Comparison of ENCODE assay signal across 19 mouse cellular contexts in the genomic region with DNA sequence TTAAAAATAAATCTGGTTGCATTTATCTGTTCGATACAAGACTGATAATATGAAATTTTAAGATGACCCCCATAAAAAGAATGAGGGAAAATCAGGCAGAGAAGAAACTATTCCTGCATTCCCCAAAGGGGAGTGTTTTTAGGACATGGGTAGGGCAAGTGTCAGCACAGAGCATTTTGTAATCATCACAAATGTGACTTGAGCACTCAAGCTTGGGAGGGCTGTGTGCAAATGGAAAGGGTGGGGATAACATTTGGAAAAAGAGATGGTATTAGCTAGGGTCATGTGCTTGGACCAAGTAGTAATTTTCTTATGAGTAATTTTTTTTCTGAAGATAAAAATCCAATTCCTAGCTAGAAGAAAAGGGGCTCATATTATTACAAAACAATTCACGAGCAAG.
A peak's percentile ranks its signal among the peaks of the same experiment; 100 is the strongest.
DNase-seq lines count a peak whose midpoint lies in the region; TF ChIP-seq lines count a peak whose summit lies in the region.
"Had no signal": no experiment of that assay in that cellular context is flagged by ENCODE, and none has a peak within 500 bp of the region (broad histone marks: within the 10 kb centered on the region; RNA-seq: fewer than 3 reads in every experiment).

No protein-coding gene starts in this region.

- H3K27me3 ChIP-seq in kidney, adult 2 months (replicated peaks; ENCODE audit: control insufficient read depth, insufficient read depth, low read length): no peaks in the 10 kb centered on the region; the same call in 1 of the 2 replicates
- H3K27me3 ChIP-seq: forebrain, embryonic 13.5 days; heart, embryonic 13.5 days; hindbrain, embryonic 12.5 days; hindbrain, embryonic 15.5 days had no signal

- intact Hi-C loops in gastrocnemius, postnatal 36 days (cut with DNase I): no loop called here
- intact Hi-C loops in heart, postnatal 14 days (cut with DNase I): no loop called here

- TF ChIP-seq CTCF in kidney, adult 2 months (conservative IDR thresholded peaks at IDR 0.05; ENCODE audit: insufficient read depth, insufficient read length, low read depth, low read length): no peak

- TF ChIP-seq POLR2A in kidney, adult 2 months (IDR thresholded peaks at IDR 0.05; ENCODE audit: low read depth, low read length): no peak

- 82% methylated on average over 2 of the region's 2 CpGs for WGBS in kidney, adult 2 months

- no peak overlapping the region for H3K4me3 ChIP-seq in kidney, adult 2 months (ENCODE audit: insufficient read depth, low read depth, low read length)
- H3K4me3 ChIP-seq: forebrain, embryonic 10.5 days; forebrain, embryonic 13.5 days; heart, embryonic 13.5 days; hindbrain, embryonic 12.5 days; hindbrain, embryonic 15.5 days had no signal

- H3K4me1 ChIP-seq in kidney, adult 2 months (ENCODE audit: control insufficient read depth, insufficient read depth, low read length): no peaks in the 10 kb centered on the region
- H3K4me1 ChIP-seq: forebrain, embryonic 10.5 days; forebrain, embryonic 13.5 days; heart, embryonic 13.5 days; hindbrain, embryonic 12.5 days; hindbrain, embryonic 15.5 days had no signal

- peak; percentile 29 for DNase-seq in gastrocnemius, postnatal 25 days
- DNase-seq in gastrocnemius, postnatal 36 days: no peak
- DNase-seq in heart, adult 8-10 months (ENCODE audit: low spot score): peak; percentile 40
- no peak for DNase-seq in heart, postnatal 14 days
- peak; percentile 15 for DNase-seq in kidney, adult 2 months
- DNase-seq in kidney, postnatal 36 days: no peak
- DNase-seq in skeletal muscle tissue, adult 2 months (ENCODE audit: low read depth, low spot score): peak; percentile 79
- no peak for DNase-seq in left cerebral cortex, adult 9 months (ENCODE audit: low spot score in 2 of 2)
- DNase-seq: adrenal gland, postnatal 10 days; adrenal gland, postnatal 36 days; cerebellum, adult 18-20 months; cerebellum, adult 9-10 months; cerebellum, postnatal 14 days; kidney, adult 8-10 months had no signal

- no peak overlapping the region for H3K27ac ChIP-seq in kidney, adult 2 months (ENCODE audit: insufficient read depth, low read depth, low read length)
- H3K27ac ChIP-seq: forebrain, embryonic 10.5 days; forebrain, embryonic 13.5 days; heart, embryonic 13.5 days; hindbrain, embryonic 12.5 days; hindbrain, embryonic 15.5 days had no signal

- H3K36me3 ChIP-seq in kidney, adult 2 months (ENCODE audit: control insufficient read depth, insufficient read depth, low read length): no peaks in the 10 kb centered on the region
- H3K36me3 ChIP-seq: forebrain, embryonic 10.5 days; heart, embryonic 13.5 days; hindbrain, embryonic 12.5 days; hindbrain, embryonic 15.5 days had no signal

Comparison
In these comparisons a context has a peak if more than half of its experiments do, and no peak if none do; other contexts are left out.
1. DNase-seq: peak in gastrocnemius, postnatal 25 days (single experiment), heart, adult 8-10 months (single experiment), kidney, adult 2 months (single experiment) and skeletal muscle tissue, adult 2 months (single experiment); none in gastrocnemius, postnatal 36 days (0 of 2), heart, postnatal 14 days (0 of 2), kidney, postnatal 36 days (0 of 2) and left cerebral cortex, adult 9 months (0 of 2).